Mouse (Mus musculus): ENCODE data around the gene Smcp. TPM values are rescaled to one million over a fixed set of nuclear protein-coding genes. Genes with fewer than 3 reads are reported as not detected.

Smcp gene
- not detected for total RNA-seq (2021)

DNA sequence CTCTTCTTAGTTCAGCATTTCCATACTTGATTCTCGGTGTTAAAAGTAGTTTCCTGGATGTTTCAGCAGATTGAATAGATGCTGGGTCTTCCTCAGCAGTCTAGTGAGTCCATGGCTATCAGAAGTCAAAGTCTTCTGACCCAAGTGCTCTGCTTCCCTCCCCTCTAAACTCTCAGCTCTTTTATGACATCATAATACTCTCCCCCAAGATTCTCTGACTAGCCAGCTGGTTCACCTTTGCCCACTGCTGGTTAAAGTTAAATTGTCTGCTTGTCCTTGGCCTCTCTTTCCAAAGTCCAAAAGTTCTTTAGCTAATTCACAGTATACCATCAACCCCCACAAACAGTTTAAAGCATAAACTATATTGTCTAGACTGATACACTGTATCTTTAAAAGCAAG, at the start of gene Smcp:
TSS of gene Smcp (minus strand) at position 140 of the 400 bp plus-strand sequence.
- DNase-seq, result no peak

- DNase-seq, result no peak
These were observed 49.8 kb upstream of the Smcp start for GRCm38 (mm10) chr3:92638653-92638991.

DNA sequence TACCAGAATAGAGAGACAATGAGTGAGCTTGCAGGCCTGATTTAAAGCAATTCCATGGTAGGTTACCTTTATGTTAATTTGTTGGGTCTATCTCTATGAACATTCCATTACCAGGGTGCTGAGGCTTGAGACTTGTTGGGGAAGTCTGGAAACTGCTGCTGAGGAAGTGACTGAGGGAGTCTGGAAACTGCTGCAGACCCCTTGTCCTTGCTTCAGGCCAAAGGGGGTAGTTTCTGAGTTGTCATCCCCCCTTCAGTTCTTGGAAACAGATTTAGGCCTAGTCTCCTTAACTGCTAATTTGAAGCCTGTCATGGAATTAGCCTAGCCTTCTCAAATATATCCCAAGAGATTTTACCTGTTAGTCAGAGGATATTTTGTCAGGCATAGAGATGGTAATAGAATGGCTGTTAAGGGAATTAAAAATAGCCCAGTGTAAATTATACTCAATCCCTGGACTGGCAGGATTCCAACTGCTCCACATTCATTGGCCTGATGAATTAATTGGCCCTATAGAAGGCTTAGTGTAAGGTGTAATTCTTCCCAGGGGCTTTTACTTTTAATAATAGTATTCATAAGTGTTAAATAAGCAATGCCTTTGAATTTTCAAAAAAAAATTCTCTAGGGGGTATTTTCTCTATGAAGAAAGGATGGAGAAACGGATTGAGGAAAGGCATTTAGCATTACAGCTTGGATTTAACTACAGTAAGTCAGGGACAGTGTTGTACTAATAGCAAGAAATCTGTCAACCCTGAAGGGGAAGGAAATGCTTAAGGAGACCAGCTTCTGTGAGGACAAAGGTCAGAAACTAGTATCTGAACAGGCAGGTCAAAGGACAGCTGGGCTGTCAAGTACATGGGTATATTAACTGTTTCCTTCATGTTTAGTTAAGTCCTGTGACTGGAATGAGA, 49.2 kb upstream of the Smcp start:
- no peak for DNase-seq

DNA sequence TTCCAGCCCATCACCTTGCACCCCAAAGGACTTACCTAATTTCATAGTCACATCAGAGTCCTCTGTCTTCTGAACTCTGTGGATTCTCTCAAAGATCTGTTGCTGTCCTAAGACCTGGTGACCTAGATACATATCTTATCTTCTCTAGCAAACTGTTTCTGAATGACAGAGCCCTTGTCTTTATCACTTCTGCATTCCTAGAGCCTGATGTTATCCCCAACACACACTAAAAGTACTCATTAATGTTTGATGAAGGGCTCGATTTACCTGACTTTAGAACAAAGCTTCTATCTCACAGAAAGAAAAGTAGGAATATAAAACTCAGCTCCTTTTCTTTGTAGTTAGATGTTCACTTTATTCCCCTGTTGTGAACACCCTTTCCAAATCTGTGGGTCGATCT, 32.8 kb upstream of the Smcp start, which contains the start of gene Lce6a:
TSS of gene Lce6a (minus strand) at position 101 of the 400 bp plus-strand sequence.
- no peak for DNase-seq

- DNase-seq, result no peak
These were observed 21.0 kb upstream of the Smcp start for GRCm38 (mm10) chr3:92609804-92610203.

DNA sequence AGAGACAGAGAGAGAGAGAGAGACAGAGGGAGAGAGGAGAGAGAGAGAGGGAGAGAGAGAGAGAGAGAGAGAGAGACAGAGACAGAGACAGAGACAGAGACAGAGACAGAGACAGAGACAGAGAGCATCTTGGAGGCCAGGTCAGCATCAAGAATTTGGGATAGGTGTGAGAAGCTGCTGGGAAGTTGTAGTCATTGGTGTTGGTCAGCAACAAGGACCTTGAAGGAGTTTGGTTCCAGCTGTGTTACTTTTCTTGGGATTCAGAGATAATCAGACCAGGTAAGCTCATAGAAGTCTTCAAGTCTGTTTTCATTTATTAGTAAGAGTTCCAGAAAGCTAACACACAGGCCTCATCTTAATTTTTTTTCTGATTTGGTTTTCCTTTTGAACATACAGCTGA, 18.6 kb upstream of the Smcp start, which contains the start of gene 2210017I01Rik:
TSS of gene 2210017I01Rik (minus strand) at position 101 of the 400 bp plus-strand sequence.
- DNase-seq, result no peak

- no peak for DNase-seq
These were observed 13.4 kb upstream of the Smcp start for GRCm38 (mm10) chr3:92602169-92602568.

GRCm38 (mm10) chr3:92600456-92600855, 11.7 kb upstream of the Smcp start:
- DNase-seq, result no peak

DNA sequence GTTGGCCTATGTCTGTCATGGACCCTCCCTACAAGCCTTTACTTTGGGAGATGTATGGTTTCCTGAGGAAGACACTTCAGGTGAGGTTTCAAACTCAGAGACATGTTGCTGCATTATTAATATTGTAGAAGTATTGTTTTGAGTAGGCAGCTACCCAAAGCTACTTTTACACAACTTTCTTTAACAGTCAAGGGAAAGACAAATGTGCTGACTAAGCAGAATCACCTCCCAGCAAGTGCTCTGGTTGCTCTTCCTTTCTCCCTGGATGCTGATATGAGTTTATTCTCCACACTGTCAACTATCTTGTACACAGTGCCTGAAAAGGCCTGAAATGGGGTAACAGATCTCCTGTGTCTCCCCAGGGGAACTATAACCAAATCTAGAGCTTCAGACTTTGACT, 11.2 kb upstream of the Smcp start:
- DNase-seq, result no peak

- no peak for DNase-seq
These were observed 9.6 kb upstream of the Smcp start for GRCm38 (mm10) chr3:92598429-92598828.

- DNase-seq, result no peak
These were observed 1.6 kb downstream of the Smcp start for GRCm38 (mm10) chr3:92587190-92587589.

DNA sequence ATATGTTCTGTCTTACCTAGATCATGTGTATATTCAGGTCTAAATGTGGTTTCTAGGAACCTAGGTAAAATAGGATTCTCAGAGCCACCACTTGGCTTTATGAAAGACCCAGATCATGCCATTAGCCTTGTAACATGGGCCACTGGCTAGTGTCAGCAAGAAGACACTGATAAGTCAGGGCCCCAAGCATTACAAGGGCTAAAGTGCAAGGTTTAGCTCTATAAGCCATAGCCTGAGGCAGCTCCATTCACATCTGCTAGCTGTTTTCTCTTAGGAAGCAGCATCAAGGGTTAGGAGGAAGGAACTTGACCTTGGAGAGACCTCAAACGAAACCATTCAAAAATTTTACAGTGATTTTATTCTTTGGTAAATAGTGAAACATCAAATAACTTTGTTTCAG, 3.7 kb downstream of the Smcp start:
- no peak for DNase-seq

DNA sequence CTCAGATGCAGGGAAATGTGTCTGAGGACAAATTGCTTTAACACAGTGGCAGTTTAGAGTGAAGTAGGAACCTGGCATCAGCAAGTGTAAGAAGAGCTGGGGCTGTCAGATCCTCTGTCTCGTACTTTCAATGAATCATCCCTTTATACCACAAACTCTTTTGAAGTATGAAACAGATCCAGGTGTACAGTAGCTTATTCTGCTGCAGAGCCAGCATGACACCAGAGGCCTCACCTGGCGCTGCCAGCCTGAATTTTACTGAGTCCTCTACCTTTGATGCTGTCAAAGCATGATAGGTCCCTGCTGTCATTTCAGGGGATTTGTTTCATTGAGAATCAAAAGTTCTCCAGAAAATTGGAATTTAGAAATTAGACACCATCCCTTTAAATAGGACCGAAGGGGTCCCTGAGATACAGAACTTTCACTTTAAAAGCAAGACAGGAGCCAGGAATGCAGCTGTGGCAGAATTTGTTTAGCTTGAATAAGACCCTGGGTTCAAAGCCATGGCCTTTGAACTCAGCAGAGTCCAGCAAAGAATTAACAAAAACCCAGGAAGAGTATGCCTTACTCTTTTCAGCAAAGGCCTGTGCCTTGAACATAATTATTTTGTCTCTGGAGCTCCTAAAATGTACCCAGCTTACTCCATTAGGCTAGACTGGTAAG, 5.5 kb downstream of the Smcp start:
- DNase-seq, result no peak

GRCm38 (mm10) chr3:92579508-92579907, 9.3 kb downstream of the Smcp start:
- DNase-seq, result no peak

DNA sequence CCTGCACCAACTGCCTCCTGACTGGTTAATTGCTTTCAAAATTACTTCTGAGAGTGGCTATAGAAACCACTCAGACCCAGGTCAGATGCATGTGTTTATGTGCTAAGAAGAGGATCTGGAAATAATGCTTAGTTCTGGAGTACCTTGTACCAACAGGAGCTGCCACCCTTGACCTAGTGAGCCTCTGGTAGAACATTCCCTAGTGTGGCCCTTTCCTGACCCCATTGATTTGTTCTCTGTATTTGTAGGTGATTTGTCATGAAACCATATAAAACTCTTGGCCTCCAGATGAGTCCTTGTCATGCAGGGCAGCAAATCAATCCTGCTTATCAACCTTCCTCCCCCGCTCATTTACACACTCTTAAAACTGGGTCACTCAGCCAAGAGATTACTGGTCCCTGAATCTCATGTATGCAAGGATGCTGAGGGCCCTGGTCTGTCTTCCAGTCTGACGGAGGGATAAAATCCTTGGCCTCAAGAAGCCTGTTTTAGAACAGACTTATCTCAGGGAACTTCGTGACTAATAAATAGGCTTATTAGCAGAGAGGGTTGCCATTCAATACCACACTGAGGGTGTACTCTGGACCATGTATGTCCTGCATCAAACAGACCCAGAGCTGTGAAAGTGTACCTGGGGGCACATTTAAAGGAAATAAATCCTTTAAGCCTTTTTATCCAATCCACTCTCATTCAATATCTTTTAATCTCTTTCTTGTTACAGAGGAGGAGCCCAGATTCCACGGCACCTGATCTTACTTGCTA, 10.0 kb downstream of the Smcp start:
- no peak for DNase-seq

DNA sequence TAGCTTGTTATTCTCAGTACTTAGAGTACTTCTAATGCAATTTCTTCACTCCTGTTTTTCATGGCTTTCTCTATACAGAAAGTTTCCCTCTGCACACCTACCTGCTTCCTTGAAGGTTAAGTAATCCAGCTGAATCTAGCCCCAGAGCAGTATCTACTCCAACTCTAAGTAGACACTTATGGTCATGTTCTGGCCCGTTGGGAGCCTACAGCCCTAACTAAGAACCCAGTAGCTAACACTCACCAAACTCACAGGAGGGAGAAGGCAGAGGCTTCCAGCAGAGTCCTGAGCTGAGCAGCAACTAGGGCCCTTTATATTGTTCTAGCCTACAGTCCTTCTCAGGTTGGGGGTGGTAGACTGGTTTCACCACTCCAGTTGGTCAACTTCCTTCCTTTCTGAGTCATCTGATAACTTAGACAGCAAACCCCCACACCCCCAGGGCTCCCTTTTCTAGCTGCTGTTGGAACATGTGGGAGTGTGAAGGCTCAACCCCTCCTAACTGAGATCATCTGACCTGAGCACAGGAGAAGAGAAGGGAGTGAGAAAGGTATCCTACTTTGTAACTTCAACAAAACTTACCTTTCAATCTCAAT, 15.3 kb downstream of the Smcp start, which contains the start of gene Ivl:
TSS of gene Ivl (minus strand) at position 287 of the 593 bp plus-strand sequence.
- no peak for DNase-seq

DNA sequence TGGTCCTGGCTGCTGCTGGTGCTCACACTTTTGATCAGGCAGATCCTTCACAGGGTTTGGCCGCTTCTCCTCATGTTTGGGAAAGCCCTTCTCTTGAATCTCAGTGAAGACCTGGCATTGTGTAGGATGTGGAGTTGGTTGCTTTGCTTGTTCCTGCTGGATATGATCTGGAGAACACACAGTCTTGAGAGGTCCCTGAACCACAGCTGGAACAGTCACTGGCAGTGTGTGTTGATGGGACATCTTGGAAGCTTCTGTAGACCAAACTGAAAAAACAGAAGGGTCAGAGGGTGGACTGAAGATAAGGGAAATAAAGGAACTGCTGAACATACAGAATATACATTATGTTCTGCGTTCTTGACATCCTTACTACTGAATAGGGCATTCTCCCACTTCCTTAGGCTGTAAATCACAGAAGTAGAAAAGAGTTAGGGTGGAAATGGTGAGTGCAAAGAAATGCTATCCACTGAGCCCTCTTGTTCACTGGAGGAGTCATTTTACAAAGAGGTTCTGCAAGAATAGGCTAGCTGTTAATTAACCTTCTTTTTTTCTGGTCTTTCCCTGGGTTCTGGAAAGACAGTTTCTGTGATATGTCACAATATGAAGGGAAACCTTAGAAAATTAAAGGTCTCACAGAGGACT, 16.2 kb downstream of the Smcp start:
- no peak for DNase-seq

DNA sequence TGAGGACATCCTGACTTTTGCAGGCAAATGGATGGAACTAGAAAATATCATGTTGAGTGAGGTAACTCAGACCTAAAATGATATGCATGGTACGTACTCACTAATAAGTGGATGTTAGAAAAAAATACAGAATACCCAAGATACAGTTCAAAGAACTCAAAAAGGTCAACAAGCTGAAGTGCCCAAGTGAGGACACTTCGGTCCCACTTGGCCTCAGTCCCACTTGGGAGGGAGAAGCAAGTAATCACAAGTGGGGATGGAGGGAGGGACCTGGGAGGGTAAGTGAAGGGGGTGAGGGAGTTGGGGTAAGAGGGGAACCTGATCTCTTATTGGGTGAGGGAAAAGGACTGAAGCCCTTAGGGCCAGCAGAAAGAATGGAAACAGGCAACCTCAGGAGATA, 20.0 kb downstream of the Smcp start:
- no peak for DNase-seq

GRCm38 (mm10) chr3:92565418-92565817, 23.4 kb downstream of the Smcp start:
- no peak for DNase-seq

DNA sequence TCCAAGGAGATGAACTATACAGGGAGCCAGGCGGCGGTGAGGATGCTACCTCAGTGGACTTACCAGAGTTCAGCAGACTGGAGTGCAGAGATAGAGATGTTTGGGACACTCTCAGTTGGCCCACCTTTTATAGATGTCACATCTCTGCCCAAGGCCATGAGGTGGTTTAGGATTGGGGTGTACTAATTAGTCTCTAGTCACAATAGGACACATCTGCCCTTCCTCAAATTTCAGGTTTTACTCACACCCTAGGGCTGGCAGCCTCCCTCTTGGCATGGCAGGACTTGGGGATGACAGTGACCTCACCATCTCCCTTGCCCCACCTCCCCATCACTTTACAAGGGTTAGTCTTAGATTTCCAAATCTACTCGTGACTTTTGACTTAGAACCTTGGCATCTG, 54.4 kb downstream of the Smcp start, which contains the start of gene 2310046K23Rik:
TSS of gene 2310046K23Rik (minus strand) at position 101 of the 400 bp plus-strand sequence.
- no peak for DNase-seq

Data from layer of hippocampus, postnatal 36 days (tissue).